Mouse (Mus musculus): ENCODE measurements around the gene Fyco1. TPM values are rescaled to one million over a fixed set of nuclear protein-coding genes. Genes with fewer than 3 reads are reported as not detected.

Gene Fyco1
- polyA plus RNA-seq (2012; fragmentation: generic; extraction: Trizol) = 4.1 TPM
- long read RNA-seq, experiment 1, full-length matches to known transcripts = 2 of 9 reads
- long read RNA-seq, experiment 1, partial matches to known transcripts = 5 of 9 reads
- long read RNA-seq, experiment 1, other reads (novel, unspliced or antisense) = 2 of 9 reads
- long read RNA-seq, experiment 2, full-length matches to known transcripts = 42 of 52 reads
- long read RNA-seq, experiment 2, partial matches to known transcripts = 4 of 52 reads
- long read RNA-seq, experiment 2, other reads (novel, unspliced or antisense) = 6 of 52 reads

- Histone ChIP-seq H3K79me2 (ENCODE audit: control insufficient read depth, insufficient read depth) (peaks cover 40% of the 10 kb centered on the region), H3K79me3 (ENCODE audit: low read depth) (peaks cover 8% of the 10 kb centered on the region), H3K27me3 (ENCODE audit: control insufficient read depth, insufficient read depth, insufficient read length) (no peaks in the 10 kb centered on the region), H3K36me3 (ENCODE audit: control insufficient read depth, insufficient read depth) (no peaks in the 10 kb centered on the region), H3ac (ENCODE audit: control insufficient read depth, insufficient read length, low read depth) (peak within 1 kb of the TSS; percentile 96), H3K4me3 (ENCODE audit: insufficient read depth, poor library complexity, severe bottlenecking) (peak within 1 kb of the TSS; percentile 75)
- TF ChIP-seq CTCF (IDR thresholded peaks at IDR 0.05; ENCODE audit: control insufficient read depth, insufficient read depth, insufficient read length) (no peak), CEBPB (IDR thresholded peaks at IDR 0.05; ENCODE audit: low read depth) (no peak), USF1 (IDR thresholded peaks at IDR 0.05; ENCODE audit: low read depth) (no peak), MAX (IDR thresholded peaks at IDR 0.05) (no peak), FOSL1 (IDR thresholded peaks at IDR 0.05; ENCODE audit: insufficient read depth, low read length, poor library complexity, severe bottlenecking) (no peak)
These were observed at the start of gene Fyco1 for GRCm38 (mm10) chr9:123851713-123852448. TSS of gene Fyco1 (minus strand) at chr9:123851899.

DNA sequence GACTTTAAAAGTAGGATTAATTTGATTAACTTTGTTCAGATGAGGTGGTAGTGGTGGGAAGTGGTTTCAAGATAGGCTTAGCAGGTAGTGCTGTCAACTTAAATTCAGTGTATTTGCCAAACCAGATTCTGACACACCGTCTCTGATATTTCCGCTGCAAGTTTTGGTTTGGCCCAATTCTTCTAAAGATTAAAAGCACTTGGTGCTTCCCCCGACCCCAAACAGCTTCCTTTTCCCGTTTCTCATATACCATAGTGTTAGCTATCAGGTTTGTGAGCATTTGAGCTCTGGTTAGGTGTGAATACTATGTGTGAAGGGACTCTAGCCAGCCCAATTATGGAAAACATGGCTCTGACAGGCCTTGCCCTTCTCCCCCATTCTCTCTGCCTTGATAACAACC lies 20.4 kb upstream of the Fyco1 start:
- Histone ChIP-seq H3K36me3 (ENCODE audit: control insufficient read depth, insufficient read depth) (no peaks in the 10 kb centered on the region), H3K79me3 (ENCODE audit: low read depth) (no peaks in the 10 kb centered on the region), H3K27me3 (ENCODE audit: control insufficient read depth, insufficient read depth, insufficient read length) (no peaks in the 10 kb centered on the region), H3ac (ENCODE audit: control insufficient read depth, insufficient read length, low read depth) (no peak overlapping the region), H3K79me2 (ENCODE audit: control insufficient read depth, insufficient read depth) (no peaks in the 10 kb centered on the region), H3K4me3 (ENCODE audit: insufficient read depth, poor library complexity, severe bottlenecking) (no peak overlapping the region)
- TF ChIP-seq USF1 (IDR thresholded peaks at IDR 0.05; ENCODE audit: low read depth) (no peak), FOSL1 (IDR thresholded peaks at IDR 0.05; ENCODE audit: insufficient read depth, low read length, poor library complexity, severe bottlenecking) (no peak), MYOD1 (IDR thresholded peaks at IDR 0.05; ENCODE audit: control insufficient read depth, insufficient read length, low read depth) (no peak), MYOG (IDR thresholded peaks at IDR 0.05; ENCODE audit: control insufficient read depth, extremely low read depth, insufficient read length) (no peak), CTCF (IDR thresholded peaks at IDR 0.05; ENCODE audit: control insufficient read depth, insufficient read depth, insufficient read length) (no peak), CEBPB (IDR thresholded peaks at IDR 0.05; ENCODE audit: low read depth) (no peak), MAX (IDR thresholded peaks at IDR 0.05) (no peak)

- no peak overlapping the region for H3K4me3 ChIP-seq (ENCODE audit: insufficient read depth, poor library complexity, severe bottlenecking)
- H3ac ChIP-seq (ENCODE audit: control insufficient read depth, insufficient read length, low read depth) = no peak overlapping the region
- no peaks in the 10 kb centered on the region for H3K79me3 ChIP-seq (ENCODE audit: low read depth)
- TF ChIP-seq MYOD1 (IDR thresholded peaks at IDR 0.05; ENCODE audit: control insufficient read depth, insufficient read length, low read depth) (no peak), CTCF (IDR thresholded peaks at IDR 0.05; ENCODE audit: control insufficient read depth, insufficient read depth, insufficient read length) (no peak), FOSL1 (IDR thresholded peaks at IDR 0.05; ENCODE audit: insufficient read depth, low read length, poor library complexity, severe bottlenecking) (no peak), CEBPB (IDR thresholded peaks at IDR 0.05; ENCODE audit: low read depth) (no peak), USF1 (IDR thresholded peaks at IDR 0.05; ENCODE audit: low read depth) (no peak), MAX (IDR thresholded peaks at IDR 0.05) (no peak), MYOG (IDR thresholded peaks at IDR 0.05; ENCODE audit: control insufficient read depth, extremely low read depth, insufficient read length) (no peak)
- no peaks in the 10 kb centered on the region for H3K27me3 ChIP-seq (ENCODE audit: control insufficient read depth, insufficient read depth, insufficient read length)
- no peaks in the 10 kb centered on the region for H3K36me3 ChIP-seq (ENCODE audit: control insufficient read depth, insufficient read depth)
- H3K79me2 ChIP-seq (ENCODE audit: control insufficient read depth, insufficient read depth) = no peaks in the 10 kb centered on the region
These were observed 17.6 kb upstream of the Fyco1 start for GRCm38 (mm10) chr9:123869167-123869784.

DNA sequence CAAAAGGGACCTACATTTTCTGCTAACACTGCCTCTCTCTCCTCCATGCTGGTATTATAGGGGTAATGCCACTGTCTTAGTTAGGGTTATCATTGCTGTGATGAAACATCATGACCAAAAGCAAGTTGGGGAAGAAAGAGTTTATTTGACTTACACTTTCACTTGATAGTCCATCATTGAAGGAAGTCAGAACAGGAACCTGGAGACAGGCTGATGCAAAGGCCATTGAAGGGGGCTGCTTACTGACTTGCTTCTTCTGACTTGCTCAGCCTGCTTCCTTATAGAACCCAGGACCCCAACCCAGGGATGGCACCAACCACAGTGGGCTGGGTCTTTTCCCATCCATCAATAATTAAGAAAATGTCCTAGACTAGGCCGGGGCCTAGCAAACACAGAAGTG lies 11.9 kb upstream of the Fyco1 start:
- no peaks in the 10 kb centered on the region for H3K27me3 ChIP-seq (ENCODE audit: control insufficient read depth, insufficient read depth, insufficient read length)
- H3K79me2 ChIP-seq (ENCODE audit: control insufficient read depth, insufficient read depth) = no peaks in the 10 kb centered on the region
- H3K79me3 ChIP-seq (ENCODE audit: low read depth) = no peaks in the 10 kb centered on the region
- no peak overlapping the region for H3ac ChIP-seq (ENCODE audit: control insufficient read depth, insufficient read length, low read depth)
- H3K4me3 ChIP-seq (ENCODE audit: insufficient read depth, poor library complexity, severe bottlenecking) = no peak overlapping the region
- H3K36me3 ChIP-seq (ENCODE audit: control insufficient read depth, insufficient read depth) = no peaks in the 10 kb centered on the region
- TF ChIP-seq CEBPB (IDR thresholded peaks at IDR 0.05; ENCODE audit: low read depth) (no peak), MYOG (IDR thresholded peaks at IDR 0.05; ENCODE audit: control insufficient read depth, extremely low read depth, insufficient read length) (no peak), USF1 (IDR thresholded peaks at IDR 0.05; ENCODE audit: low read depth) (no peak), CTCF (IDR thresholded peaks at IDR 0.05; ENCODE audit: control insufficient read depth, insufficient read depth, insufficient read length) (no peak)

- H3ac ChIP-seq (ENCODE audit: control insufficient read depth, insufficient read length, low read depth) = no peak overlapping the region
- no peaks in the 10 kb centered on the region for H3K79me3 ChIP-seq (ENCODE audit: low read depth)
- no peaks in the 10 kb centered on the region for H3K36me3 ChIP-seq (ENCODE audit: control insufficient read depth, insufficient read depth)
- TF ChIP-seq CTCF (IDR thresholded peaks at IDR 0.05; ENCODE audit: control insufficient read depth, insufficient read depth, insufficient read length) = no peak
- no peak for TF ChIP-seq FOSL1 (IDR thresholded peaks at IDR 0.05; ENCODE audit: insufficient read depth, low read length, poor library complexity, severe bottlenecking)
- no peak for TF ChIP-seq USF1 (IDR thresholded peaks at IDR 0.05; ENCODE audit: low read depth)
- TF ChIP-seq MAX (IDR thresholded peaks at IDR 0.05) = no peak
- TF ChIP-seq MYOD1 (IDR thresholded peaks at IDR 0.05; ENCODE audit: control insufficient read depth, insufficient read length, low read depth) = no peak
- no peak for TF ChIP-seq CEBPB (IDR thresholded peaks at IDR 0.05; ENCODE audit: low read depth)
- no peak for TF ChIP-seq MYOG (IDR thresholded peaks at IDR 0.05; ENCODE audit: control insufficient read depth, extremely low read depth, insufficient read length)
- no peak overlapping the region for H3K4me3 ChIP-seq (ENCODE audit: insufficient read depth, poor library complexity, severe bottlenecking)
- no peaks in the 10 kb centered on the region for H3K27me3 ChIP-seq (ENCODE audit: control insufficient read depth, insufficient read depth, insufficient read length)
- no peaks in the 10 kb centered on the region for H3K79me2 ChIP-seq (ENCODE audit: control insufficient read depth, insufficient read depth)
These were observed 11.4 kb upstream of the Fyco1 start for GRCm38 (mm10) chr9:123862895-123863616.

Data from C2C12 (cell line).